Mouse (Mus musculus) gastrocnemius, adult 2 months (tissue): ENCODE results near the gene Mkrn2. TPM values are rescaled to one million over a fixed set of nuclear protein-coding genes. Genes with fewer than 3 reads are reported as not detected.

Experiments
- DNase-seq: peaks from one replicate; pipeline ENCODE4 v3.0.0; 2022
- H3K27ac ChIP-seq: fragments of 200-600 bp; 2 replicates; pipeline ENCODE4 v1.8.1; 2022; ENCODE audit warnings: mild to moderate bottlenecking
- H3K4me3 ChIP-seq: fragments of 200-600 bp; 2 replicates; pipeline ENCODE4 v1.8.1; 2022; ENCODE audit warnings: mild to moderate bottlenecking, moderate library complexity
- CTCF ChIP-seq: fragments of 200-600 bp; IDR thresholded peaks from 2 replicates; pipeline ENCODE4 v1.8.1; 2022; ENCODE audit warnings: antibody characterized with exemption, mild to moderate bottlenecking, moderate library complexity
- intact Hi-C: fragments of 180-260 bp; cut with DNase I; formaldehyde crosslinking; loops from one replicate; pipeline ENCODE4 v1.15.1; 2025
- total RNA-seq, 2 experiments: library from RNA; stranded (reverse); gene quantifications; 2 replicates each; pipeline ENCODE4 v1.2.3; 2021

Mkrn2 gene
- total RNA-seq, 2 experiments from 2014 or later = 45.9 to 52.0 TPM

- Histone ChIP-seq H3K4me3 (no peak overlapping the region), H3K27ac (0 out of 2 replicates have a peak overlapping the region, but pooled peaks have one; percentile 5)
- intact Hi-C loops = no loop called here
- DNase-seq = peak; percentile 16
- TF ChIP-seq CTCF = peak; percentile 31; the same call in 1 of the 2 replicates
Observed at GRCm38 (mm10) chr6:115584176-115584575, 17.5 kb upstream of the Mkrn2 start.

GRCm38 (mm10) chr6:115586321-115586720, 15.4 kb upstream of the Mkrn2 start:
- intact Hi-C loops = no loop called here
- Histone ChIP-seq H3K27ac (peak overlapping the region; percentile 94), H3K4me3 (peak overlapping the region; percentile 53)
- TF ChIP-seq CTCF = no peak
- DNase-seq = peak; percentile 84

DNA sequence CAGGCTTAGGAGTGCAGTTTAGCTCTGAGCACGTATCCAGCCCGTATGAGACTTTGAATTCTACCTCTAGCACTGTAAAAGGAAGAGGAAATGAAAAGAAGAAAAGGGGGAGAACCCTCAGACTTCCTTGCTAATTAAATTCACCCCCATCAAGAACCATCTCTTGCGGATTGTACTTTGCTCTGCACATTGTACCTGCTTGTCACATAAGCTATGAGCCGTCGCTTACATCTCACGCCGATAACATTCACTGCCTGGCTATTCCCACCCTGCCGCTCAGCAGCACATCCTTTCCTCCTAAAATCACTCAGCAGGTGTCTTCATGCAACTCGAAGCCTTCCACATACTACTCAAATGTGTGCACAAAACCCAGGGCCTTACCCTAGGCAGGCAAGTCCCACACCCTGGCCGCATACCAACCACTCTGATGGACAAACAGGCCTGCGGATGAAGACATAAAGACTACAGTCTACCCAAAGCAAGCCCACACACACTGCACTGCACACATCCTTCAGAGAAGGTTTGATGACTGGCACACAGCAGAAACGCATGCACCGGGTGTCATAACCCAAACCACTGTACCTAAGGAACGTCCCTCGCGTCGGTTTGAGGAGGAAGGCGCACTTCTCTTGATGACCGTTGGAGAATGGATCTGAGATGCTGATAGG, 9.9 kb upstream of the Mkrn2 start:
- no peak overlapping the region for H3K4me3 ChIP-seq
- H3K27ac ChIP-seq = no peak overlapping the region
- DNase-seq = peak; percentile 15
- TF ChIP-seq CTCF = no peak
- intact Hi-C loops = no loop called here

DNA sequence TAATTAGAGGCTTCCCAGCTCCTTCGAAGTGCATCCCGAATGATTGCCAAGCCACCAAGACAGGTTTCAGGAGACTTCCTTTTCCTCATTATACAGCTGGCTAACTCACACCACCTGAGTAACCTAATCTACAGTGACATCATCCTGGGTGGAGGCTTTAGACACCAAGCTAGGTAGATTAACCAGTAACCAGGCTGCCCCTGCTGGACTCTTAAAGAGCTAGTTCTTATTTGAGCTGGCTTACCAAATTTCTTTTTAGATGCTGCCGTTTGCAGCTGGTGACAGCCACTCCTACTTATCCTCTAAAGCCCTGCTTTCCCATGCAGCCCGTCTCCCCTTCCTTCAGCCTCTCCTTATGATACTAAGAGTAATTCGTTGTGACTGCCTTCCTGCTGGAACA, 9.2 kb upstream of the Mkrn2 start, which contains the start of gene Mkrn2os:
TSS of gene Mkrn2os (minus strand) at position 119 of the 400 bp plus-strand sequence.
- H3K27ac ChIP-seq = no peak within 1 kb of the TSS
- peak; percentile 3 for DNase-seq
- no peak for TF ChIP-seq CTCF

DNA sequence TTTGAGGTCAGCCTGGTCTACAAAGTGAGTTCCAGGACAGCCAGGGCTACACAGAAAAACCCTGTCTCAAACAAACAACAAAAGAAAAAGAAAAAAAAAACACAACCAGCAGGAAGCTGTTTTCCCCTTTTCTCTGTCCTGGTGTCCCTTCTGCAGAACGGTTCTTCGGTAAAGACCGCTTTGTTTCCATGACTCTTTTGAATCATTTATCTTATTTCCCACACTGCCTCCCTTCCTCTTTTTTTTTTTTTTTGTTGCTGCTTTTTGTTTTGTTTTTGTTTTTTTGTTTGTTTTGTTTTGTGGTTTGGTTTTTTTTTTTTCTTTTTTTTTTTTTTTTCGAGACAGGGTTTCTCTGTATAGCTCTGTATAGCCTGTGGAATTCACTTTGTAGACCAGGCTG, 8.4 kb upstream of the Mkrn2 start:
- intact Hi-C loops = no loop called here
- Histone ChIP-seq H3K27ac (no peak overlapping the region), H3K4me3 (no peak overlapping the region)
- no peak for TF ChIP-seq CTCF
- no peak for DNase-seq

More for the DNA sequence above, 9.2 kb upstream of the Mkrn2 start, which contains the start of gene Mkrn2os:
- no peak within 1 kb of the TSS for H3K4me3 ChIP-seq
- intact Hi-C loops = no loop called here

- no peak for DNase-seq
- no peak for TF ChIP-seq CTCF
- no peak overlapping the region for H3K4me3 ChIP-seq
- intact Hi-C loops = no loop called here
- no peak overlapping the region for H3K27ac ChIP-seq
Observed at GRCm38 (mm10) chr6:115594463-115594862, 7.2 kb upstream of the Mkrn2 start.

DNA sequence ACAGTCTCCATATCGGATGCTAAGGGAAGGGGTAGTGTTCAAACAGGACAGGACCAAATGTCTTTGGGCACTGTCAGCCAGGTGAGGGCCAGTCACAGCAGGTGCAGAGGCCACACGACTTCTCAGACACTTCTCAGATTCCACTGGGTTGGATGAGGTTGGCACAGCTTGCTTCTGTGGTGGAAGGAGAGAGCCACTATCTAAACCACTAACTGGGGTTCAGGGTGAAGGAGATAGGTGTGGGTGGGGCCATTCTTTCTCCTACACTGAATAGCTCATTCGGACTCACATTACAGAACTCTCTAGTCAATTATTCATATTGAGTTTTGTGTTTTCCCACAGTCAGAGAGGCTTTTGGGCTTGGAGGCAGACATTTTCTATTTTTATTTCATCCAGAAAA, 6.0 kb upstream of the Mkrn2 start:
- TF ChIP-seq CTCF = no peak
- no peak for DNase-seq
- intact Hi-C loops = no loop called here
- Histone ChIP-seq H3K27ac (no peak overlapping the region), H3K4me3 (no peak overlapping the region)

DNA sequence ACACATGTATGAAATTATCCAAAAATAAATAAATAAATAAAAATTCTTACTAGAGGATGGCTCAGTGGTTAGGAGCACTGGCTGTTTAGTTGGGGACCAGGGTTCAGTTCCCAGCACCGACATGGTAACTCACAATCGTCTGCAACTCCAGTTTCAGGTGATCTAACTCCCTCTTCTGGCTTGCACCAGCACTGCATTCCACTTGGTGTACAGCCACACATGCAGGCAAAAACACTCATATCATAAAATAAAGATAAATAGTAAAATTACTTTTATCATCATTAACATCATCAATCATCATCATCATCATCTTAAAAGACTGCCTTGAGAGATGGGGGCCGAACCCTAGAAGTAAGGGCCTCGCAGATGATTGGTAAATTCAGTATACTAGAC, 384 bp upstream of the Mkrn2 start:
- H3K4me3 ChIP-seq = peak overlapping the region; percentile 85
- TF ChIP-seq CTCF = peak; percentile 24; the same call in 1 of the 2 replicates
- intact Hi-C loops = loop anchor here (5.0 to 10.0 kb wide), 5 partner anchors 76 to 203 kb away; partner anchors contain the start of genes Cand2, Raf1 and Rpl32
- peak overlapping the region; percentile 98 for H3K27ac ChIP-seq
- DNase-seq = no peak

- H3K4me3 ChIP-seq = no peak overlapping the region
- TF ChIP-seq CTCF = no peak
- H3K27ac ChIP-seq = peak overlapping the region; percentile 40; the same call in 1 of the 2 replicates
- no peak for DNase-seq
- intact Hi-C loops = loop anchor here (10.0 kb wide), 2 partner anchors 168 to 198 kb away; partner anchors contain the start of genes Cand2 and Rpl32
Observed at GRCm38 (mm10) chr6:115606461-115606860, 4.8 kb downstream of the Mkrn2 start.

GRCm38 (mm10) chr6:115607429-115607828, 5.7 kb downstream of the Mkrn2 start:
- no peak for DNase-seq
- peak overlapping the region; percentile 65 for H3K27ac ChIP-seq
- TF ChIP-seq CTCF = no peak
- H3K4me3 ChIP-seq = no peak overlapping the region
- intact Hi-C loops = loop anchor here (10.0 kb wide), 2 partner anchors 167 to 197 kb away; partner anchors contain the start of genes Cand2 and Rpl32

DNA sequence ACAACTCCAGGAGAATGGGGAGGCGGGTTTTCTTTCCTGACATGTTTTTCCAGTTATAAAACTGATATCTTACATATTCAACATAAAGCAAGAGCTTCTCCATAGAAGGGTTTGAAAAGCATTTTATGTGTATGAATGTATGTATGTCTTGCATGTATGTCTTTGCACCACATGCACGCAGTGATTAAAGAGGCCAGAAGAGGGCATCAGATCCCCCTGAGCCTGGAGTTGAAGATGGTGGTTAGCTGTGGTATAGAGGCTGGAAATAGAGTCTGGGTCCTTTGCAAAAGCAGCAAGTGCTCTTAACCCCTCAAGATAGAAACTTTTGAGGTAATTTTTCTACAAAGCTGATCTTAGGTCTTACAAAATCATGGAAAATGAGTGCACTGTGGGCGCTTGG, 7.4 kb downstream of the Mkrn2 start:
- intact Hi-C loops = loop anchor here (10.0 kb wide), 2 partner anchors 166 to 196 kb away; partner anchors contain the start of genes Cand2 and Rpl32
- Histone ChIP-seq H3K27ac (no peak overlapping the region), H3K4me3 (no peak overlapping the region)
- DNase-seq = no peak
- peak; percentile 56 for TF ChIP-seq CTCF

DNA sequence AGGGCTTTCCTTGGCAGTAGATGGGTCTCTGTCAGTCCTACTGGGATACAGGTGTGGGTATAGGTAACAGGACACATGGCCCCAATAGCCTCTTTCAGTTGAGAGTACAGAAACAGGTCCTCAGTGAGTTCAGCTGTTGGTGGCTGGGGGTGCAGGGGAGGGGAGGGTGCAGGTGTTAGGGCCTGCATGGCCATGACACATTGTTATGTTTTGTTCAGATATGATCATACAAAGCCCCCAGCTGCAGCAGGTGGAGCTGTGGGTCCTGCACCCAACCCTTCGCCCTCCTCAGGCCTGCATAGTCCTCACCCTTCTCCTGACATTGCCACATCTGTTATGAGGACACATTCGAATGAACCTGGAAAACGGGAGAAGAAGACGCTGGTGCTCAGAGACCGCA, 8.6 kb downstream of the Mkrn2 start:
- DNase-seq = no peak
- intact Hi-C loops = no loop called here
- Histone ChIP-seq H3K27ac (no peak overlapping the region), H3K4me3 (no peak overlapping the region)
- TF ChIP-seq CTCF = no peak

GRCm38 (mm10) chr6:115613793-115614192, 12.1 kb downstream of the Mkrn2 start:
- Histone ChIP-seq H3K27ac (no peak overlapping the region), H3K4me3 (no peak overlapping the region)
- DNase-seq = no peak
- intact Hi-C loops = no loop called here
- TF ChIP-seq CTCF = no peak
